Mouse (Mus musculus) testis, adult 2 months (tissue): ENCODE data around the gene Syne2. TPM values are rescaled to one million over a fixed set of nuclear protein-coding genes. Genes with fewer than 3 reads are reported as not detected.

ENCODE experiments used
- H3K27ac ChIP-seq: fragments of 200-500 bp; 2 replicates; pipeline ENCODE4 v1.5.1; 2012; ENCODE audit warnings: low read depth, low read length; ENCODE audit not compliant: control insufficient read depth, insufficient read depth
- H3K27me3 ChIP-seq: fragments of 200-500 bp; 2 replicates; pipeline ENCODE4 v1.6.1; 2012; ENCODE audit warnings: mild to moderate bottlenecking, low read length, moderate library complexity; ENCODE audit not compliant: control insufficient read depth, insufficient read depth
- H3K36me3 ChIP-seq: fragments of 200-500 bp; 2 replicates; pipeline ENCODE4 v1.6.1; 2012; ENCODE audit warnings: mild to moderate bottlenecking, low read length; ENCODE audit not compliant: control insufficient read depth, insufficient read depth
- H3K4me1 ChIP-seq: fragments of 200-500 bp; 2 replicates; pipeline ENCODE4 v1.6.1; 2012; ENCODE audit warnings: low read length; ENCODE audit not compliant: control insufficient read depth, insufficient read depth
- H3K4me3 ChIP-seq: fragments of 200-500 bp; 2 replicates; pipeline ENCODE4 v1.5.1; 2012; ENCODE audit warnings: low read depth, mild to moderate bottlenecking, low read length, moderate library complexity, mixed read lengths; ENCODE audit not compliant: control insufficient read depth
- CTCF ChIP-seq: fragments of 200-500 bp; IDR thresholded peaks from 2 replicates; pipeline ENCODE4 v1.5.1; 2012; ENCODE audit warnings: low read depth, mild to moderate bottlenecking, inconsistent platforms, low read length, moderate library complexity; ENCODE audit not compliant: control insufficient read depth, insufficient read depth, insufficient replicate concordance
- POLR2A ChIP-seq: fragments of 200-500 bp; IDR thresholded peaks from 2 replicates; pipeline ENCODE4 v1.6.1; 2012; ENCODE audit warnings: low read depth, mild to moderate bottlenecking, inconsistent platforms, low read length, moderate library complexity; ENCODE audit not compliant: control insufficient read depth
- polyA plus RNA-seq: library from polyadenylated mRNA; depleted of rRNA; stranded (reverse); fragments of >200 nt; gene quantifications from 2 replicates; pipeline ENCODE4 v1.2.3, GENCODE M21; 2012

The Syne2 gene
- polyA plus RNA-seq, 1 experiment: 35.5 TPM

DNA sequence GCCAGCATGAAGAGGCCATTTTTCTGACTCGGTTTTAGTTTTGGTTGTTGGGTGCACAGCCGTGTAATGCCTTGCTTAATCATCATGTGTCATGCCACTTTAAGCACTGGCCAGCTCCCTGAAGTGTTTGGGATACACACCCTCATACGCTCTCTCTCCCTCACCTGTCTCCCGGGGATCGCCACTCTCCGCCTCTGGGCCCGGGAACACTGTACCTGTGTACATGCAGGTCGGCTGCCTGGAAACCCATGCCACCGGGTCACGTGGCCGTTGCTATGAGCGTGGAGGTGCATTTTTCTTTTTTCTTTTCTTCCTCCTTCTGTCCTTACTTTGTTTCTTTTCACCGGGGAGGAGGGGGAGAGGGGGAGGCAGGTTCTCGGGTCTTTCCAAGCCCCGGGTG, 197.1 kb downstream of the Syne2 start:
- TF ChIP-seq CTCF (no peak), POLR2A (no peak)
- Histone ChIP-seq H3K36me3 (no peaks in the 10 kb centered on the region), H3K27me3 (no peaks in the 10 kb centered on the region), H3K27ac (no peak overlapping the region), H3K4me3 (no peak overlapping the region), H3K4me1 (no peaks in the 10 kb centered on the region)

DNA sequence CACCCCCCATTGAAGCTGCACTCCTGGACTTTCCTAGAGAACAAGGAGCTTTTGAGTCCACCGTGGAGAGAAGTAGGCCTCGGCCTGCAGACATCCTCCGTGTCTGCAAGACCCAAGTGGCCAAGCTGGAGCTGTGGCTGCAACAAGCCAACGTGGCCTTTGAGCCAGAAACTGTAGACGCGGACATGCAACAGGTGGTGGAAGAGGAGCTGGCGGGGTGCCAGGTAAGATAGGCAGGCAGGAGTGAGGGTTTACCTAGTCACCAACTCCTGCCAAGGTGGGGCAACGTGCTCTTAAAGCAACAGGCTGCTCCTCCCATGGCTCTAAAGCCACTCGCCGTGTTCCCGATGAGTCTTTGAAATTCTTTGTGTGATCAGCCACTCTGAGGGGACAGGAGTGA, 197.6 kb downstream of the Syne2 start:
- no peaks in the 10 kb centered on the region for H3K36me3 ChIP-seq

DNA sequence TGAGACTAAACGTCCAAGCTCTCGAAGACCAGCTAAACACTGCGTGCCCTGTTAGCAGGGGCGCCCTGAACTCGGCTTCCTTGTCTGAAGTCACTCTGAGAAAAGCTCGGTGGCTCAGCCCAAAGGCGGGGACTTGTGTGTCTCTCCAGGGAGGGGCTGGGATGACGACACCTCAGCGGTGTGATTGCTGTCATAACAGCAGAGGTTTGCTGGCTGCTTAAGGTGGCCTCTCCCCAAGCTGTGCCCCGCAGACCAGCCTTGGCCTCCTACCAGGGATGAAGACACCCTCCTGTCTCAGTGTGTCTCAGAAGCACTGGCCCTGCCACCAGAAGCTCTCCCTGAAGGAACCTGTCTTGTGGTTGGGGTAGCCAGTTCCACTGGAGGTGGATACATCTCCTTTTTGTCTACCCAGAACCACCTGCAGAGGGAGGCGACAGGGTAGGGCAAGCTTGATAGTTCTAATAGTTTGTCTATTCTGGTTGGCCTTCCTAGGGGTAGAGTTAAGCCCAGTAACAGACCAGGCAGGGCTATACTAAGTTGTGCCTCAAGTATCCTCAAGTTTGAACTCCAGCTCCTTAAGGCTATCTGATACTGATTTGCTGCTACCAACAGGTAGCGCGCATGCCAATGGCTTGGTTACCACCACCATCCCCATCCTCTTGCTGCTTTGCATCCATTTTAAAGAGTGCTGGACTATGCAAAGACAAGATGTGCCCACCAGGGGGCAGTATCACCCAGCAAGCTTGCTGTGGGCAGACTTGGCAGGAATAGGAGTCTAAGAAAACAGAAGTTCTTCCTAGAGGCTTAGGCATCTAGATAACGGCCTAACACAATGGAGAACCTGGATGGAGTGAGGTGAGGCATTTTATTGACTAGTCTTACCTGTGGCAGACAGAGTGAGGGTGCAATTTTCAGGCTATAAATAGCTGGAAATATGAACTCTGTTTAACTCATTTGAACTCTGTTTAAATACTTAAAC, 198.5 kb downstream of the Syne2 start:
- no peaks in the 10 kb centered on the region for H3K36me3 ChIP-seq
- H3K27me3 ChIP-seq: no peaks in the 10 kb centered on the region
- TF ChIP-seq POLR2A (no peak), CTCF (peak; percentile 85; the same call in 1 of the 2 replicates)
- no peak overlapping the region for H3K4me3 ChIP-seq
- H3K27ac ChIP-seq: no peak overlapping the region
- H3K4me1 ChIP-seq: no peaks in the 10 kb centered on the region

More for the DNA sequence above, 197.6 kb downstream of the Syne2 start:
- no peak for TF ChIP-seq POLR2A
- TF ChIP-seq CTCF: no peak
- Histone ChIP-seq H3K4me1 (no peaks in the 10 kb centered on the region), H3K27ac (no peak overlapping the region), H3K4me3 (no peak overlapping the region), H3K27me3 (no peaks in the 10 kb centered on the region)

DNA sequence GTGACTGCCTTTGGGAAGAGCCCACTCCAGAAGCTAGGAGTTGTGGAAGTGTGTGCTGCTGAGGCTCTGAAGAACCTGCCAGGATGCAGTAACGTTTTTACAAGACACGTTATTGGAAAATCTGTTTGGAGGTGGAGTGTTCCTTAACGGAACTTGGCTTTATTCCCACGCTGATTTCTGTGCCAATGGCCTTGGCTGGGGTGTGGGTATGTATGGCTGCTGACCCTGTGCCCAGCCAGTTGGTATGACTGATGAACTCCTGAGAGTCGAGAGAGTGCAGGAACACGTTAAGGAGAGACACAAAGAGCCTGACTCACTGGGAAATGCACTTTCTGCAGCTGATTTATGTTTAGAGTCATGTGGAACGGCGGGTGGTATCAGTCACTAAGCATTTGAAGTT, 200.7 kb downstream of the Syne2 start:
- no peak overlapping the region for H3K27ac ChIP-seq
- no peaks in the 10 kb centered on the region for H3K27me3 ChIP-seq
- H3K4me1 ChIP-seq: no peaks in the 10 kb centered on the region
- TF ChIP-seq POLR2A (no peak), CTCF (no peak)
- H3K4me3 ChIP-seq: no peak overlapping the region
- no peaks in the 10 kb centered on the region for H3K36me3 ChIP-seq

DNA sequence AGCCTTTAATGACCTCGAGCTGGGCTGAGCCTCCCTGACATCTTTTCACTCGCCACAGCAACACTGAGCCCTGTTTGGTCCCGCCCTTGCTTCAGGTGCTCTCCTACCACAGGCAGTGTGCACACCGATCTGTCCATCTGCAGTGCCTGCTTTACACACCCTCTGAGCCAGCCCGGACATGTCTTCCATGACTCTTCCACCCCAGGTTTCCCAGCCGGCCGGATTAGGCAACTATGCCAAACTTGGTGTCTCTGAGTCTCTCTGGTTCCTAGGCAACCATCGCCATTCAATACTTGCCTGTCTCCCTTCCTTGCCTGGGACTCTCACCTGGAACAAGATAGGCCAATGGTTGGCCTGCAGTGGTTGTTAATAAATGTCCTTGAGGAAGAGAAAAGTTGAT, 224.4 kb downstream of the Syne2 start:
- Histone ChIP-seq H3K4me1 (no peaks in the 10 kb centered on the region), H3K27me3 (no peaks in the 10 kb centered on the region), H3K36me3 (no peaks in the 10 kb centered on the region), H3K4me3 (no peak overlapping the region), H3K27ac (no peak overlapping the region)
- TF ChIP-seq CTCF: no peak
- TF ChIP-seq POLR2A: no peak

DNA sequence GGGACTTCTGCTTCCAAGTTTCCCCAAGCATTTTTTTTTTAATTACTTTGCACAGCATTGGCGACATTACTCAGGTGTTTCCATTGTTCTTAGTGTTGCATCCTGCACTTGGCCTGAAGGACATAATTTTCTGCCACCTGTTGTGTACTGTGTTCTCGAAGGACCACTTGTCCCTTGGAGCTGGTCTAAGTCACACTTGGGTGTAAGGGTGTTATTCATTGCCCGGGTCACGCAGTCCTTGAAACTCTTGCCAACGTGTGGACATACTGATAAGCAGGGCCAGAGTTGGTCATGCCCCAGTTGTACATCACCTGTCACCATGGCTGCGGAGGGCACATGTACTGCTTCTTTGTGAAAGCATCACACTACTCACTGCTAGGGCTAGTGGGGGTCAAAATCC, 228.6 kb downstream of the Syne2 start:
- Histone ChIP-seq H3K27ac (no peak overlapping the region), H3K27me3 (no peaks in the 10 kb centered on the region), H3K4me1 (no peaks in the 10 kb centered on the region), H3K36me3 (no peaks in the 10 kb centered on the region), H3K4me3 (no peak overlapping the region)
- TF ChIP-seq CTCF: no peak

DNA sequence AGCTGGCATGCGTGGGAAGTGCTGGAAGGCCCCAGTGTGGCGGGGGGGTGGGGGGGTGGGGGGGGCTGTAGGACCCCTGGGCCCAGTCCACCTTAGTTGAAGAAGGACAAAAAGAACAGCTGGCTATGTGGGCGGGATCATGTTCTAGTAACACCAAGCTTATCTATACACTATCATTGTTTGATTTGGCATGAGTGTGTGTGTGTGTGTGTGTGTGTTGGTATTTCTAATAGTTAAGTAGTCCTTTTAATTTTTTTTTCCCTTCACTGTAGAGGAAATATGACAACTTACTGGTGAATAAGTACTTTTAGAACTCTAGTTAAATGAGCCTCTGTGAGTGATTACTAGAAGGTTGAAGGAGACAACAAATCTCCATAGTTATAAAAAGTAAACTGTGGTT, 230.0 kb downstream of the Syne2 start:
- Histone ChIP-seq H3K27ac (no peak overlapping the region), H3K4me3 (no peak overlapping the region), H3K36me3 (no peaks in the 10 kb centered on the region), H3K27me3 (no peaks in the 10 kb centered on the region), H3K4me1 (no peaks in the 10 kb centered on the region)
- TF ChIP-seq POLR2A: no peak
- TF ChIP-seq CTCF: no peak

DNA sequence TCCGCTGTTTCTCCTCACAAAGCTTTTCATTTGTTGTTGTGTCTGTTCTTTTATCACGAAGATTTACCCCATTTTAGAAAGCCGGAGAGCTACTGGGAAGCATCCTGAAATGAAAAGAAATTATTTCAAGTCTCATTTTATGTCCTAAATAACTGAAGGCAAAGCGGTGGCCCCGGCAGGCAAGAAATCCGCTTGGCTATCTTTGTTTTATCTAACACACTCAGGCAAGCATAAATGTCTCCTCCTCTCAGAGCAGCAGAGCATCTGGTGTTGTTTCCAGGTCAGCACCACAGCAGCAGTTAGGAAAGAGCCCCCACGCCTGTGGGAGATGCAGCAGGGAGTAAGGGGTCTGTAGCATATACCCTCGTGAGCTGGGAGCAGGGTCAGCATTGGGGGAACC, 230.7 kb downstream of the Syne2 start:
- no peaks in the 10 kb centered on the region for H3K36me3 ChIP-seq
- no peak overlapping the region for H3K4me3 ChIP-seq

More for the DNA sequence above, 230.7 kb downstream of the Syne2 start:
- H3K27me3 ChIP-seq: no peaks in the 10 kb centered on the region
- no peak overlapping the region for H3K27ac ChIP-seq
- TF ChIP-seq CTCF: no peak
- no peak for TF ChIP-seq POLR2A
- H3K4me1 ChIP-seq: no peaks in the 10 kb centered on the region
